Mouse (Mus musculus): ENCODE results near the gene Itpkb.

Gene Itpkb

DNA sequence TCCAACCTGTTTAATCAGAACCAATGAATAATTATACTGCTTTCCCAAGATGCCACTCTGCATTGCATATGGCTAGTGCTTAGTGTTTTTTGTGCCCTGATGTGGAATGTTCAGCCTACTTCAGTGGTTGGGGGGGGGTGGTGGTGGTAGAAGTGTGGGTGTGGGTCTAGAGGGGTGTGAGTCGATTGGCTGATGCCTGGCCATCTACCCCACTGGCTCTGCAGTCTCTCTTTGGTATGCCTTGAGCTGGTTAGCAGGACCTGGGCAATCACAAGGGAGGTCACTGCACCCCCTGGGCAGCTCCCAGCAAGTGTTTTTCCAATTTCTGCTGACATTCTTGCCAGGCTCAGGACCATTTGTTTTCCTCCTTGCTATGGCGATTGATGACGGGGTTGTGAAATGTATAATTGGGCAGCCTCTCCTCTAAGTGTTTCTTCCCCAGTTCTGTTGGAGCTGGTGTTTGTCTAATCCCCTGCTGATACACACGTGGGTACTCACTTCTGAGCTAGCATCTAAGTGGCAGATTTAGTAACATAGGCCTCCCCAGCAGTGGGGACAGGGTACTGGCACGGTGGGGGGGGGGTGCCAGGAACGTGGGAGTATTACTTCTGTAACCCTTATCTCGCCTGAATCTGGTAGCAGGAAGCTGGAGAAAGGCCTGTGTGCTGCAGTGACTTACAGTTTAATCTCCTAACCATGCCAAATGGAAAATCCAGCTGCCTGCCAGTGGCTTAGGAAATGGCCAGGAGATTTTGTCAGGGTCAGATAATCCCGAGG is 13.3 kb downstream of the Itpkb start:
- DNase-seq (ENCODE audit: low spot score): no peak

GRCm38 (mm10) chr1:180345098-180345497 is 14.8 kb downstream of the Itpkb start:
- DNase-seq (ENCODE audit: low spot score): no peak

GRCm38 (mm10) chr1:180347059-180347458 is 16.8 kb downstream of the Itpkb start:
- DNase-seq (ENCODE audit: low spot score): no peak

DNA sequence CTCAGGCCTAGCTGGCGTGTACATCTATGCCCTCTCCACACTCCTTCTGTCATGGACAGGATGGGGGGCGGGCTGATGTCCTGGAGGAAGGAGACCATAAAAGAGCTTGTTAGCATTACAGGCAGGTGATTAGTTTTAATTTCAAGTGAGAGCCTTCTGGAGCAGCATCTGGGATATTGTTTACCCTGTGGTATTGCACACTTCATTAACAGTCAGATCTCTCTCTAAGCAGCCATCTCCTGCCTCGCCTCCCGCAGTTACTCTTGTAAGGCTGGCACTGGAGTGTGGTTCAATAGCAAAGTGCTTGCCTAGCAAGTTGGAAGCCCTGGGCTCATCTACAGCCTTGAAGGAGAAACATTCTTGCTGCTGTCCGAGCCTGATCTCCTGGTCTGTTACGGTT is 17.6 kb downstream of the Itpkb start:
- no peak for DNase-seq (ENCODE audit: low spot score)

GRCm38 (mm10) chr1:180349090-180349489 is 18.8 kb downstream of the Itpkb start:
- DNase-seq (ENCODE audit: low spot score): no peak

- DNase-seq (ENCODE audit: low spot score): no peak
Observed at GRCm38 (mm10) chr1:180352258-180352657, 22.0 kb downstream of the Itpkb start.

- DNase-seq (ENCODE audit: low spot score): no peak
Observed at GRCm38 (mm10) chr1:180354129-180354528, 23.8 kb downstream of the Itpkb start.

- no peak for DNase-seq (ENCODE audit: low spot score)
Observed at GRCm38 (mm10) chr1:180354976-180355730, 24.9 kb downstream of the Itpkb start.

- DNase-seq (ENCODE audit: low spot score): no peak
Observed at GRCm38 (mm10) chr1:180356176-180356575, 25.9 kb downstream of the Itpkb start.

DNA sequence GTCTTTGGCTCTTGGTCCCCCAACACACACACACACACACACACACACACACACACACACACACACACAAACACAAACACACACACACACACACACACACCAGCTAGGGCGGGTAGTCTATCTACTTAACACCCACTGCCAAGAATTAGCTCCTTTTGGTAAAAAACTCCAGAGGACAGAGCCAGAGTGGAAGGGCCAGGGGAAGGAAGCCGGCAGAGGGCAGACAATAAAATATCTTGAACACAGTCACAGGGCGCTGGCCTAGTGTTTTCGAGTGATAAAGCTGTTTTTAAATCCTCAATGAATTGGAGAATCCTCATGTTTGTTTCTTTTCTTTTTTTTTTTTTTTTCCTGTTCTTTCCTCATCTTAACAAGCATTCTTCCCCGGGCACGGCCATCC is 26.6 kb downstream of the Itpkb start:
- no peak for DNase-seq (ENCODE audit: low spot score)

DNA sequence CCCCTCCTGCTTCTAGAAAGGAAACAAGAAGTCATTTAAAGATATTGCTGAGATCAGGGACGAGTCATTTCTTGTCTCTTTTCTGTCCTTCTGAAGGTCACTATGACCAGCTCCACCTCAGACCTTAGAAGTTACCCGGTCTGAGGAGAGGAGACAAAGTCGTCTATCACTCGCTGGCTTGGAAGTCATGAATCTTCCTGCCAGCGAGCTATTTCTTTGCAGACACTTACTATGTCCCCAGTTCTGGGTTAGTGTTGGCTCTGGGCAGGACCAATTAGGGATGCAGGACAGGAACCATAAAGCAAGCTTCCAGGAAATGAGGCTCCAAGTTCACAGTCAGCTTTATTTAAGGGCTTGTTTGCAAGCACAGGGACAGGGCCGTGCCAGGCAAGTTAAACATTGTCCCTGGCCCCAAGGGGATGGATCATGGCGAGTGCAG is 27.6 kb downstream of the Itpkb start:
- no peak for DNase-seq (ENCODE audit: low spot score)

- no peak for DNase-seq (ENCODE audit: low spot score)
Observed at GRCm38 (mm10) chr1:180358466-180358865, 28.2 kb downstream of the Itpkb start.

DNA sequence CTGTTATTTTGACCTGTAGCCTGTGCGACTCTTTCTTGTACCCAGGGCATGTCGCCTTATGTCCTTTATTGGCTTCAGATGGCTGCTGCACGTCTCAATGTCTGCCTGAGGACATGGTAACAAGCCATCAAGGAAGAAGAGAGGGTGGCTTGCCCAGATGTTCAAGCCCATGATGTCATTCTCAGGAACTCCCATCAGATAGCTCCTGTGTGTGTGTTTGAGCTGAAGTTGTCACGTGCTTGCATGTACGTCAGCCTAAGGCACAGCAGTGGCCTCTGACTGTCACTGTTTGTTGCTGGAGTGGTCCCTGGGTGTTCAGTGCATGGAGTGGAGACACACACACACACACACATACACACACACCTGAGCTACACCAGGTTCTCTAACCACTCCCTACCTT is 29.0 kb downstream of the Itpkb start:
- DNase-seq (ENCODE audit: low spot score): no peak

GRCm38 (mm10) chr1:180362176-180362575 is 31.9 kb downstream of the Itpkb start:
- no peak for DNase-seq (ENCODE audit: low spot score)

GRCm38 (mm10) chr1:180362844-180363243 is 32.6 kb downstream of the Itpkb start:
- DNase-seq (ENCODE audit: low spot score): no peak

DNA sequence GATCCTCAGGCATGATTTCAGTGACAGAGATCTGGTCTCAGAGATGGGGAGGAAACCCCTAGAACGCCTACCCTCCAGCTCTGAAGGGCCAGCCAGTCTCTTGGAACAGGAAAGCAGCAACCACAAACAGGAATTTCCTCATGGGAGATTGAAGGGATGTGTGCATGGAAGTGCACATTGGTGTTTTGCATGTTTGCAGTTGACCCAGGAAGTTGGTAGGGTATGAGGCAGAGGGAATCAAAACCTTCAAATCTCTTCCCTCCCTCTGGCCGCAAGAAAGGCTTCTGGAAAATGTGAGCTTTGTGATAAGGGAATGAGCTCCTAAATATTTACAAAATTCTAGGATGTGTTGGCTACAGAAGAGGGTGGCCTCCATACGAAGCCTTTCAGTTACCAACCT is 33.0 kb downstream of the Itpkb start:
- DNase-seq (ENCODE audit: low spot score): no peak

DNA sequence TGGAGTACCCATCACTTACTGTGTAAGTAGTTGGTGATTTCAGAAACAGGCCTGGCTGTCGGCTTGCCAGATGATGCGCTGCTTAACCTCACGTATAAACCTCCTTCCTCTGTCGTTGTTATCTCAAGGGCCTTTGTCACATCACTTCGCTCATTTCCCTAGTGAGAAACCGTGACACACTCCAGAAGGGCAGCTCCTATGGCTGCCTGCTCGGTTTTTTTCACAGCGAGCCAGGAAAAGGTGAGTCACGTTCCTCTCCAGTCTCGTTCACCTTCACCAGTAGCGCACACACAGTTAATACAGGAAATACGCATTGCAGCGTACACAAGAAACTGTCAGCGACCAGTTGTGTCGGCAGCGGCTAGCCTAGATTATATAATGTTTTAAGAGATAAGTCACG is 33.7 kb downstream of the Itpkb start:
- no peak for DNase-seq (ENCODE audit: low spot score)

GRCm38 (mm10) chr1:180364720-180365119 is 34.4 kb downstream of the Itpkb start:
- DNase-seq (ENCODE audit: low spot score): no peak

GRCm38 (mm10) chr1:180365180-180365810 is 35.0 kb downstream of the Itpkb start:
- peak; percentile 95 for DNase-seq (ENCODE audit: low spot score)

- DNase-seq (ENCODE audit: low spot score): peak; percentile 37
Observed at GRCm38 (mm10) chr1:180365983-180366811, 35.9 kb downstream of the Itpkb start.

GRCm38 (mm10) chr1:180367045-180367619 is 36.8 kb downstream of the Itpkb start:
- DNase-seq (ENCODE audit: low spot score): no peak

DNA sequence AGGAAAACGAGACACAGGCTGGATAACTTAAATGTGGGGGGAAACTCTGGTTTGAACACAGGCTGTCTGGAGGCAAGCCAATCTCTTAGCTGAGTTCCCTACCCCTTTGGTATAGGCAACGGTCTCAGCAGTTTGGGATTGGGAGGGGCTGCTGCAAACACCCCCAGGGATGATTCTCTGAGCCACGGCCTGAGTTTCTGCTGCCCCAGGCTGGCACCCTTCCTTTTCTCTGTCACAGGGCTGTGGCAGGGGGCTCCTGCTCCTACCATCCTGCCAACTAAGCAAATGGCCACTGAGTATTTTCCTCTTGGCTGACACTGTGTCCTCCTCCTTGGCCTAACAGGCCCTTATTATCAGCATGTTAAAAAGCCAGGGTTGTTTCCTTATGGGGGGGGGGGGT is 37.3 kb downstream of the Itpkb start:
- no peak for DNase-seq (ENCODE audit: low spot score)
